Mouse (Mus musculus): ENCODE data around the gene Lmnb2.
A peak's percentile ranks its signal among the peaks of the same experiment; 100 is the strongest.

Lmnb2 gene

DNA sequence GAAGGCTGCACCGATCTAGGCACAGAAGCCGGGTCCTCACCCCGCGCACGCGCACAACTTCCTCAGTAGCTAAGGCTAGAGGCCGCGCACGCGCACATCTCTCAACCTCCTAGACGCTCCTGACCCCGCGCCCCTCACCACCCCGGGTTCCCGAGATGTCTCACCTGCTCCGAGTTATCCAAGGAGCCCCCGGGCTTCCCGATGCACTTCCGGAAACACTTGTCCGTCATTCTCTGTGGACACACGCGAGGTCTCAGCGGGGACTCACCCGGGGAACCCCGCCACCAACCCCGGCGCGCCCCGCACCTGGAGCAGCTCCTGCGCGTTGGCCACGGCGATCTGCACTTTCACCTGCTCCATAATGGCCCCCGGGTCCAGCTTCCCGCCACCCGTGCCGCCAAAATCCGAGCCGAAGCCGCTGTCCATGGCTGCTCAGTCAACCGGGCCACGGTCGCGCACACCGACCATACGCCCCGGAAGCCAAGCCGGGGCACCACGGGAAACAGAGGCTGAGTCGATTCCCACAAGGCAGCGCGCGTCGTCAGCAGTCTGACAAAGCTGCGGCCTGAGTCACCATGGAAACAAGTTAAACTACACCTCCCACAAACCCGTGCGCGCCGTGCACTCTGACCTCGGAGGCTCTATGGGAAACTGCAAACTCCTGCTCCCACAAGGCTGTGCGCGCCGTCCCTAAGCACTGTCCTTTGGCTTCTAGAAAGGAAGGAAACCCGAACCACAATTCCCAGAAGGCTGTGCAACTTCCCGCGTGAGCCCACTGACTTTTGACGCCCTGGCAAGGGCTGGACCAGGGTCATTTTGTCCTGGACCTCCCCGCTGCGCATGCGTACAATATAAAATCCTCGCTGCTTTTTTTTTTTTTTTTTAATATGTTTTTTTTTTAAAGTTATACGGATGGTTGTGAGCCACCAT lies 17.5 kb downstream of the Lmnb2 start, which contains the start of gene Timm13:
TSS of gene Timm13 (minus strand) at position 652 of the 930 bp plus-strand sequence.
- DNase-seq (ENCODE audit: extremely low spot score) = peak; percentile 99

DNA sequence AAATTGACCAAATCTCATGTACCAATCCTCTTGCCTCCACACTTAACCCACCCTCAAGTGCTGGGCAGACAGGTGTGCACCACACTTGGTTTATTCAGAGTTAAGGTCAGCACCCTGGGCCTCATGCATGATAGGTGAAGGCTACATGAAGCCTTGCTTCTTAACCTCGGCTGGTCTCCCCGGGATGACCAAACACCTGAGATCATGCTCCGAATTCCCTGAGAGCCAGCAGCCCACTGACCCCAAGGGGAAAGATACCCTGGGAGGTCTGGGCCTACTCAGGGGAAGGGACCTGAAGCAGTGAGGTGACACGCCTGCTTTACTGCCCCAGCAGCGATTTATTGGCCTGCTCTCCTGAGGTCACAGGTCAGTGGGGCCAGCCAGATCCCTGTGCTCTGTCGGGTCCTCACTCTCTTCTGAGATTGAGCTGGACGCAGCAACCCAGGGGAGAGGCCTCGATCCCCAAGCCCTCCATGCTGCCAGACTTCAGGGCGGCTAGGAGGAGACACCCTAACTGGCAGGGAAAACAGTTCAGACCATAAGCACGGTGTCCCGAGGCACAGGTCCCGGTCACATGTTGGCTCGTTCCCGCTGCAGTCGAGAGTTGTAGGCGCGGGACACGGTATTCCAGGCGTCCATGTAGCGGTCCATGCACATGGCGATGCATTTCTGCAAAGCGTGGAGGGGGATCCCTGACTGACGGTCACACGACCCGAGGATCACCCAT lies 18.3 kb downstream of the Lmnb2 start:
- DNase-seq (ENCODE audit: extremely low spot score) = no peak

DNA sequence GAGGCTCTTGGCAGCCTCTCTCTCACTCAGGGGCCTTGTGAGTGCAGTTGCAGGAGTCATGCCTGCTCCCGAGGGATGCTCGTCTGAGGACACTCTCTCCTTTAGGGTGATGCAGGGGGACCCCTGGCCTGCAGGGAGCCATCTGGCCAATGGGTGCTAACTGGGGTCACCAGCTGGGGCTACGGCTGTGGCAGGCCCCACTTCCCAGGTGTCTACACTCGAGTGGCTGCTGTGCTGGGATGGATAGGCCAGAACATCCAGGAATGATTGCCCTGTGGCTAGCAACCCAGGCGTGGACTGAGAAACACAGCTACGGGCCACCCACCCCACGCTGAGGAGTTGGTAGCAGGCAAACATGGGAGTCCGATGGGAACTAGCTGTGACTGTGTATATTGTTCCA lies 19.0 kb downstream of the Lmnb2 start:
- DNase-seq (ENCODE audit: extremely low spot score) = no peak

DNA sequence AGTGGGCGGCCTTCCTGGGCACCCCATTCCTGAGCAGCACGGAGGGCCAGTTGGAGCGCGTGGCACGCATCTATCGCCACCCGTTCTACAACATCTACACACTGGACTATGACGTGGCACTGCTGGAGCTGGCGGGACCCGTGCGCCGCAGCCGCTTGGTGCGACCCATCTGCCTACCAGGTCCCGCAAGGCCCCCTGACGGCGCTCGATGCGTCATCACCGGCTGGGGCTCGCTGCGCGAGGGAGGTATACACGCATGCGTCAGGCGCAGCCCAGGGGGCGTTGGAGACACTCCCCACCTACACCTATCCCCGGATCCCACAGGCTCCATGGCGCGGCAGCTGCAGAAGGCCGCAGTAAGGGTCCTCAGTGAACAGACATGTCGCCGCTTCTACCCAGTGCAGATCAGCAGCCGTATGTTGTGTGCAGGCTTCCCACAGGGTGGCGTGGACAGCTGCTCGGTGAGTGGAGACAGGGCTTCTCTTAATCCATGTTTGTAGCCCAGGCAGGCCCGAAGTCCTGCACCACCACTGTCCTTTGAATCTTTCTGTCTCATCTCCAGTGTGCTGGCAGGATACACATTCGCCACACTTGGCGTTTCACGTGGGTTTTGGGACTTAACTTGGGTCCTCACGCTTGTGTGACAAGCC lies 20.1 kb downstream of the Lmnb2 start:
- no peak for DNase-seq (ENCODE audit: extremely low spot score)

DNA sequence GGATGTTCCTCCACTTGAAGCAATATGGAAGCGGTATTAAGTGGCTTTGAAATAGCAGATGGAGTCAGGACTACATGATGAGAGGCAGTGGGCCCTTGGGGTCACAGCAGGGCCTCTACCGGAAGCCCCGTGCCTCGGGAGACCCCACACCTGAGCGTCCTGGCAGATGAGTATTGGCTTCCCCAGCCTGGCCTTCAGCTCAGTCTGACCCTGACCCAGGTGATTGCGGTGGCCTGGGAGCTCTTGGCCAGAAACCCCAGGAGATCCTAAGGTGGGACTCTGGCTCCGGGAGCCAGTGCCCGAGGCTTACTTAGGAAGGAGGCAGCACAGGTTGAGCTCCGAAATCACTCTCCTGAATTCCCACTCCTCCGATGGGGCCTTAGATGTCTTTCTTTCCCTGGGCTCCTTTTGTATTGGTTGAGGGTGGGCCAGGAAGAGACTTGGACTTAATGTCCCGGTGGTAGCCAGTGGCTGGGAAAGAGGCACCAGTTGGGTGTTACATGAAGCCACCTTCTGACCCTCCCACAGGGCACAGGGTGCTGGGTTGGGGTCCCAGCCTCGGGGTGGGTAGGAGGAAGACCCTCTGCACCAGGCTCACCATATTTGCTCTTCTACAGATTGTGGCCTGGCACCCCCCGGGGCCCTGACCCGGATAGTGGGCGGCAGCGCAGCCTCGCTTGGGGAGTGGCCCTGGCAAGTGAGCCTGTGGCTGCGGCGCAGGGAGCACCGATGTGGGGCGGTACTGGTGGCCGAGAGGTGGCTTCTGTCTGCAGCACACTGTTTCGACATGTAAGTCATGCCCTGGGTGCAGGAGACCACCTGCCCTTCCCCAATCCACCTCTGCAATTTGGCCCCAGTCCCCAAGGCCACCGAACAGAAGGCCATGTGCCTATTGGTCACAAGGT lies 21.2 kb downstream of the Lmnb2 start:
- no peak for DNase-seq (ENCODE audit: extremely low spot score)

DNA sequence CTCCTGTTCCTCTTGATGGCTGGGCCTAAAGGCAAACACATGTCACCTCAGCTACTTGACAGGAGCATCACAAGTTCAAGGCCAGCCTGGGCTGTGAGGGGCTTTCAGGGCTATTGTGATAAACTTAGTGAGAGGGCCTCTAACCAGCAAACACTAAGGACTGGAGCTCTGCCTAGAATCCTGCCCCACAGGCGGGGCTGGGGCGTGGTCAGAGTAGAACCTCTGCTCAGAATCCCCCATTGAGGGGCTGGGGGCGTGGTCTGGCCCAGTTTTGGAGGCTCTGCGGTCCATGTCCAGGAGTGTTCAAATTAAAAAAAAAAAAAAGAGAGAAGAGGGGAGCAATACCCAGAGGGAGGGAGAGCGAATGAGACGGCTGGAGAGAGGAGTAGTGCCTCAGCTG lies 22.3 kb downstream of the Lmnb2 start:
- DNase-seq (ENCODE audit: extremely low spot score) = no peak

DNA sequence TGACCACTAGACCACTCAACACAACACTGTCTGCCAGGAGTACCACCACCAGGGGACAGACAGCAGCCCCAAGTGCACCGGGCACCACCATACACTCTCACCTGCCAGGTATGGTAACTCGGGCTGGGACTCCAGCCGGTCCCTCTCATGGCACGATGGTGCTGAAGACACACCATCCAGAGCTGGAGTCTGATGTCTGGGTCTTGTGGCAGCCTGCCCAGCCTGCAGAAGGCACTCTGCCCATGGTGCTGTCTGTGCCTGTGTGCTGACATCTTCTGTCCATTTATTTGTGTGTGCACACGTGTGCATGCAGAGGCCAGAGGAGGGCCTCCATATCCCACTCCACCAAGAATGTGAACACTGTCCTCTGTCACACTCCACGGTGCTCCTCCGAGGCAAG lies 22.9 kb downstream of the Lmnb2 start:
- DNase-seq (ENCODE audit: extremely low spot score) = no peak

DNA sequence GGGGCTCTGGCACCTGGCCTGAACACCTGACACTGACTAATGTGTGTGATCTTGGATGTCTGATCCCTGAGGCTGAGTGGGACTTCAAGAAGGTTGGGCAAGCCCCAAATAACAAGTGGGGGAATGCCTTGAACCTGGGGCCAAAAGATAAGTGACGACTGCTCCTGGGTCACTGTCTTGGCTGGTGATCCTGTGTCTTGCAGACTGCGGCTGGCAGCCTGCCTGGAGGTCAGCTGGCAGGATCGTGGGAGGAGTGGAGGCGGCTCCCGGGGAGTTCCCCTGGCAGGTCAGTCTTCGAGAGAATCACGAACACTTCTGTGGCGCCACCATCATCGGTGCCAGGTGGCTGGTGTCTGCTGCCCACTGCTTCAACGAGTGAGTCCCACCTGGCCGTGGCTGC lies 30.9 kb downstream of the Lmnb2 start:
- DNase-seq (ENCODE audit: extremely low spot score) = no peak

DNA sequence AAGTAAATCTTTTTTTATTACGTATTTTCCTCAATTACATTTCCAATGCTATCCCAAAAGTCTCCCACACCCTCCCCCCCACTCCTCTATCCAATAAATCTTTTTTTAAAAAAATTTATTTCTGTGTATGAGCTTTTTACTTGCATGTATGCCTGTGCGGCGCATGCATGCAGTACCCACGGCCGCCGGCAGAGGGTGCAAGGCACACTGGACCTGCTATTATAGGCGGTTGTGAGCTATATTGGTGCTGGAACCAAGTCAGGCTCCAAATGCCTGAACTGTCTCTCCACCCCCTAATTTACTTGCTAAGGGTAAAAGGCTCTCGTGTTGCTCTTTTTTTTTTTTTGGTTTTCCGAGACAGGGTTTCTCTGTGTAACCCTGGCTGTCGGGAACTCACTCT lies 36.7 kb downstream of the Lmnb2 start:
- DNase-seq (ENCODE audit: extremely low spot score) = peak; percentile 75

DNA sequence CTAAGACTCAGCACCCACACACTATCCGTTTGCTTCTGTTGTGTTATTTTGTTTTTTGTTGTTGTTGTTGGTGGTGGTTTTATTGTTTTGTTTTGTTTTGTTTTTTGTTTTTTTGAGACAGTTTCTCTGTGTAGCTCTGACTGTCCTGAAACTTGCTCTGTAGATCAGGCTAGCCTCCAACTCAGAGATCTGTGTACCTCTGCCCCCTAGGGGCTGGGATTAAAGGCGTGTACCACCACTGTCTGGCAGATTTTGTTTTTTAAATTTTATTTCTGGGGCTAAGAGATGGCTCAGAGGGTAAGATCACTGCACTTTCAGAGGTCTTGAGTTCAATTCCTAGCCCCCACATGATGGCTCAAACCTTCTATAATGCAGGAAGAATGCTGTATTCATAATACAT lies 37.1 kb downstream of the Lmnb2 start:
- no peak for DNase-seq (ENCODE audit: extremely low spot score)

DNA sequence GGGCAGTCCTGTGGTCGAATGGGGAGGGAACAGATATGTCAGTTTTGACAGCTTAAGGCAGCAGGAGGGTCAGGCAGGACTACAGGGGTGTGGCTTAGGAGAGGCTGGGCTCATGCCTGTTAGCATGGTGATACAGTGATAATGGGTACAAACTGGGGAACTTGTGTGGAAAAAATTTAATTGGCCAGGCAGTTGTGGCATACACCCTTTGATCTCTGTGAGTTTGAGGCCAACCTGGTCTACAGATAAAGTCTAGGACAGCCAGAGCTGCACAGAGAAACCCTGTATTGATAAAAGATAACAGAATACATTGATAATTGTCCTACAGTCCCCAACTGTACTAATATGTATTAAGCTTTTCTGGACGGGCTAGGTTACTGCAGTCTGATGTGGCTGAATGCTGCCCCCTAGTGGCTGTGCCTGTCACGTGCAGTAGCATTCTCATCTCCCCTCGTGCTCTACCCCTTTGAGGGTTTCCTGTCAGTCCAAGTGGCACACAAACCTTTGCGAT lies 37.9 kb downstream of the Lmnb2 start:
- DNase-seq (ENCODE audit: extremely low spot score) = peak; percentile 71

DNA sequence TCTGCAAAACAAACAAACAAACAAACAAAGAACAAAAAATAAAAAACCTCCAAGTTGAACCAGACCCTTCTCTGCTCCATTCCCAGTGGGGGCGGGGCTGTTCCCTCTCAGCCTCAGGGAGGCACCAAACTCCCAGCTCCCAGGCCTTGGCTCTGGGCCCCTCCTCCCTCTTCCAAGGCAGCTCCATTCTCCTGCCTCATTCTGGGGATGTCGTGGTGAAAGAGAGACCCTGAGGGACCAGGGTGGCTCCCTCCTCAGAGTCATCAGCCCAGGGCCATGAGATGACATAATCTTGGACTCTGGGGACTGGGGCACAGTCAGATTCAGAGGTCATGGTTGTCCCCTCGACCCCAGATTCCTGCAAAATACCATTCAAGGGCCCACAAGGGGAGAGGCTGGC lies 41.5 kb downstream of the Lmnb2 start:
- DNase-seq (ENCODE audit: extremely low spot score) = no peak

DNA sequence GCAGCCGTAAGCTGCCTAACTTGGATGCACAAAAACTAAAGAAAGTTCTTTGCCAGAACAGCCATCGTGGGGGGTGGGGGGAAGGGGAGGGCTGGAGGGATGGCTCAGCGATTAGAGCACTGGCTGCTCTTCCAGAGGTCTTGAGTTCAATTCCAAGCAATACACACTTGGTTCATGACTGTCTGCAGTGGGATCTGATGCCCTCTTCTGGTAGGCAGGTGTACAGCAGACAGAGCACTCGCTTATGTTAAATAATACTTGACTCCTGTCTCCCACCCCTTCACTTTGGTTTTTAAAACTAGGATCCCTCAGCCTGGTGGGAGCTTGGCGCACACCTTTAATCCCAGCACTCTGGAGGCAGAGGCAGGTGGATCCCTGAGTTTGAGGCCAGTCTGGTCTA lies 42.0 kb downstream of the Lmnb2 start:
- peak; percentile 57 for DNase-seq (ENCODE audit: extremely low spot score)

DNA sequence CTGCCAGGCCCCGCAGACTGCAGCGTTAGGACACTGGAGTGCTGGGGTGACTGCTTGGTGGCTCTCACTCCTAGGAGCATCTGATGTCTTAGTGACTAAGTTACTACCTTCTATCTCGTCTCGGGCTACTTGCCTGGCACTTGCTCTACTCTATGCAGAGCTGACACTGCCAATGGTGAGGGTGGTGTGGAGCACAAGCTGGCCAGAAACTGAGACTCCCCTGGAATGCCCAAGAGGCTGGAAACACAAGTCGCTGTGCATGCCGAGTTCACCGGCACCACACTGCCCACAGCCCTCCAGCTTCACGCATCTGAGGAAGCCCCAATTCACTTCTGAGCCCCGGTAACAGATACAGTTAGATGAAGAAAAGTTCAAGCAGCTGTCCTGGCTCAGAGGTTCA lies 44.0 kb downstream of the Lmnb2 start:
- DNase-seq (ENCODE audit: extremely low spot score) = no peak

DNA sequence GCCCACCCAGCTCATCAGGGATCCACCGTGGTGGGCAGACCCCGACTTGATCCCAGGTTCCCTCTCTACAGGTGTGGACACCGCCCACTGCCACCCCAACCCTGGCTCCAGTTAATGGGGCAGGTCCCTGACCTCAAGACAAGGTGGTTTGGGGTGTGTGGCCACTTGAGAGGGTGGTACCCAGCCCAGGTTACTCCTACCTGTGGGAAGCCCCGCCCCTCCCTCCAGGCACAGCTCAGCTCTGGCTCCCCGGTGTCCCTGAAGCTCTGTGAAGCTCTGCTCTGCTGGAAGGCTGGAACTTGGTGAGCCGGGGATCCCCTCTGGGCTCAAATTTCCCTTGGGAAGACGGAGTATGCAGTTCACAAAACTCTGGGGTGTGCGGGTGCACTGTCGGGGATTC lies 46.5 kb downstream of the Lmnb2 start, which contains the start of gene Tmprss9:
TSS of gene Tmprss9 (plus strand) at position 268 of the 400 bp plus-strand sequence.
- no peak for DNase-seq (ENCODE audit: extremely low spot score)

DNA sequence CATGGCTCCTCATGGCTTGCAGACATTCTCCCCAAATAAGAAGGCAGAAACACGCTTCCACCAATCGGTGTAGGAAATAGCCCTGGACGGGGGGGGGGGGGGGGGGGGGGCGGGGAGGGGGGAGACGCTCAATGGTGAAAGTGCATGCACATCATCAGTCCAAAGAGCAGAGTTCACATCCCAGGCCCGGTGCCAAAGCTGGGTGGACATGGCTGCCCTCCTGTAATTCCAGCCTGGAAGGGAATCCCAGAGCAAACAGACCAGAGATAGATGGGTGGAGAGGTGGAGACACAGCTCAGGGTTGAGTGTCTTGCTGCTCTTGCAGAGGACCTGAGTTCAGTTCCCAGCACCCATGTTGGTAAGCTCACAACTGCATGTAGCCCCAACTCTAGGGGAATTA lies 47.1 kb downstream of the Lmnb2 start:
- DNase-seq (ENCODE audit: extremely low spot score) = no peak

DNA sequence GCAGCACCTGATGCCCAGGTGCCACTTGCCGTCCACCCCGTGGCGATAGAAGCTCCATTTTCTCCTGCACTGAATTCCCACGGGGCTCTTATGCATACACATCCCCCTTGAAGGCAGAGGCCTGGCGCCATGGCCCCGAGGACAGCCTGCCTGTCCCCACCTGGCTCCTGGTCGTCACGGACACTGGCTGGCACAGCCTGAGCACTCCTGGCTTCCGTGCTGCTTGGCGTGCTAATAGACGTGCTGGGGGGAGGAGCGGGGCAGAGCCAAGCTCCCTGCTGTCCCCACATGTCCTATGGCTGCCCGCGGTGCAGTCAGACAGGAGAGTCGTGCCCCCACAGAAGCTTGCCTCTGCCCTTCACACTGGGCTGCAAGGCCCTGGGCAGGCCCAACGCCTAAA lies 53.6 kb downstream of the Lmnb2 start:
- DNase-seq (ENCODE audit: extremely low spot score) = no peak

DNA sequence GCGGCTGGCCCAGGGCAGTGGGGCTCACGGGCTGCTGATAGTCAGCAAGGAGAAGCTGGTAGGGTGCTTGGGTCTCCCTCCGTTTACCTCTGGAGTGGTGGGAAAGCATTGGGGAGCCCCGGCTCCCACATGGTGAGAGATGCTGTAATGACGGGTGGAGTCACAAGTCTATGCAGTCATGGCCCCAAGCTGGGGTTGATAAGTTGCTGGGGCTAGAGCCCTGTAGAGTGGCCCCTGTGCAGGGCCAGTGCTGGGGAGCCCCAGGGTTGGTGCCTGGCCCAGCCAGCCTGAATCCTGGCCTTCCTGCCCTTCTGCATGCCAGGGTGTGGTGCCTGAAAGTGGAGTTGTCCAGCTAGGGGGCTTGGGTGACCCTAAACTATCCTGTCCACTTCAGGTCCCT lies 55.7 kb downstream of the Lmnb2 start:
- no peak for DNase-seq (ENCODE audit: extremely low spot score)

DNA sequence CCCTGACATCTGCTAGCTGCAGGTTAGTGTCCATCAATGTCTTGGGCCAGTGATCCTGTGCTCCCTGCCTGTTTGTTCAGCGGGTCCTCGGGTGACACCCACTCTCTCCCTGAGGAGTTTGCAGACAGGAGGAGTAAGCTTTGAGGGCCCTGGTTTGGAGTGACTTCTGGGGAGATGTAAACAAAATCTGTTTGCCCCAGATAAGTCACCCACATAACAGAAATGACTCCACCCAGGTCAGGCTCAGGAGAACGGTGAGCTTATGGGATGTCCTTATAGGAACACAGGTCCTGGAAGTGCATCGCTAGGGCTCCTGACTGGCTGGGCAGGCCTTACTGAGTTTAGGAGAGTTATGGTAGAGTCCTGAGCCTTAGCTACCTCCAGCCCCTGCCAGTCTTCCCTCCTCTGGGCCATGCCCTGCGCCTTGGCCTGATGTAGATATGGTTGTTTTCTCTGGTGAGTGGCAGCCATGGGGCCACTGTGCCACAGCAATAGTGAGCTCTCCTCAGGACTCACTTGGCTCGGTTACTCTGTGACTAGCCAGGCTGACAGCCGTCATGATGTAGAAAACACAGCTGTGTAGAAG lies 59.6 kb downstream of the Lmnb2 start:
- DNase-seq (ENCODE audit: extremely low spot score) = no peak

DNA sequence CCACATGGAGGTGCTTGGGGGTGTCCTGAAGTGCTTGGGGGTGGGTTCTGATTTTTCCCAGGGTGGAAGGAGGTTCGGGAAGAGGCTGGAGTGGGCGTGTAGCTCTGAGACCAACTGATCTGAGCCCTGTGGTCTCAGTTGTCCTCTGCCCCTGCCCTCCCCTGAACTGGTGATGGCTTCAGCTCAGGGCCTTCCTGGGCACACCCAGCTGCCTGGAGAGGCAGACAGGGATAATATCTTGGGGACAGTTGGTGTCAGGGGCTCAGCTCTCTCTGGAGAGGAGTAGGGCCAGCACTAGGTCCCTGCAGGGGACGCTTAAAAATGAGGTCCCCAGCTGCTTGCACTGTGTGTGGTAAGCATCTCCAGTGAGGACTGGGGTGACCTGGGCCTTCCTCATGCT lies 60.2 kb downstream of the Lmnb2 start:
- DNase-seq (ENCODE audit: extremely low spot score) = no peak

DNA sequence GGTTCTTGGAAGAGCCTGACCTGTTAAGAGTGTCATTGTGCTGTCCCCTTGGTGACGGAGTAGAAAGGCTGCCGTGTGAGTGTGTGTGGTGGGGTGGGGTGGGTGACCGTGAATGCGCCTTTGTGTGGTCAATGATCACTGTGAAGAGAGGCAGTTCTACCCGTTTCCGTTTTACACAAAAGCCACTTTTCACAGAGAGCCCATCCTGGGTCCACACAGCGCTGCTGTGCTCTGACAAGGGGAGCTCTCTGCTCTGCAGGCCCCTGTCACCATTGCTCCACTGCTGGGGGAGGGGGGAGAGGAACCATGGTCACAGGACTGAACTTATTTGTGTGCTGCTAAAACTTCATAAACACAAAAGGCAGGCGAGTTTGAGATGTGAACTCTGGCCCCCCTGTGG lies 60.7 kb downstream of the Lmnb2 start:
- no peak for DNase-seq (ENCODE audit: extremely low spot score)
